Mouse (Mus musculus): Measurements from ENCODE around the gene Selplg. TPM values are rescaled to one million over a fixed set of nuclear protein-coding genes. Genes with fewer than 3 reads are reported as not detected.
A peak's percentile ranks its signal among the peaks of the same experiment; 100 is the strongest.

Selplg gene
- polyA plus RNA-seq, 1 experiment from 2014 or later = 9.1 TPM

- ATAC-seq (ENCODE audit: insufficient read depth, low FRiP score) = no peak
- Histone ChIP-seq H3K4me3 (replicated peaks; ENCODE audit: low read length) (no peak overlapping the region), H3K27ac (ENCODE audit: low read length) (no peak overlapping the region), H3K27me3 (ENCODE audit: control insufficient read depth, insufficient read depth, low read length) (no peaks in the 10 kb centered on the region), H3K36me3 (ENCODE audit: control insufficient read depth, insufficient read depth, low read length) (no peaks in the 10 kb centered on the region), H3K4me1 (ENCODE audit: control insufficient read depth, insufficient read depth, low read length) (peaks cover 27% of the 10 kb centered on the region), H3K9ac (ENCODE audit: low read length) (0 out of 2 replicates have a peak overlapping the region, but pooled peaks have one; percentile 14), H3K9me3 (replicated peaks; ENCODE audit: control insufficient read depth, low read length) (no peaks in the 10 kb centered on the region), H3K4me2 (ENCODE audit: low read depth, low read length) (no peak overlapping the region)
- 66% methylated on average over 8 of the region's 8 CpGs for WGBS
Observed at GRCm38 (mm10) chr5:113857631-113858030, 25.2 kb upstream of the Selplg start.

GRCm38 (mm10) chr5:113856631-113857030 lies 24.2 kb upstream of the Selplg start:
- 85% methylated on average over 7 of the region's 7 CpGs for WGBS
- Histone ChIP-seq H3K9ac (ENCODE audit: low read length) (no peak overlapping the region), H3K27me3 (ENCODE audit: control insufficient read depth, insufficient read depth, low read length) (no peaks in the 10 kb centered on the region), H3K4me2 (ENCODE audit: low read depth, low read length) (no peak overlapping the region), H3K27ac (ENCODE audit: low read length) (peak overlapping the region; percentile 46; the same call in 1 of the 2 replicates), H3K36me3 (ENCODE audit: control insufficient read depth, insufficient read depth, low read length) (no peaks in the 10 kb centered on the region), H3K4me1 (ENCODE audit: control insufficient read depth, insufficient read depth, low read length) (peaks cover 27% of the 10 kb centered on the region), H3K4me3 (replicated peaks; ENCODE audit: low read length) (no peak overlapping the region), H3K9me3 (replicated peaks; ENCODE audit: control insufficient read depth, low read length) (no peaks in the 10 kb centered on the region)
- ATAC-seq (ENCODE audit: insufficient read depth, low FRiP score) = no peak

- 61% methylated on average over 3 of the region's 3 CpGs for WGBS
Observed at GRCm38 (mm10) chr5:113855696-113856095, 23.3 kb upstream of the Selplg start.

DNA sequence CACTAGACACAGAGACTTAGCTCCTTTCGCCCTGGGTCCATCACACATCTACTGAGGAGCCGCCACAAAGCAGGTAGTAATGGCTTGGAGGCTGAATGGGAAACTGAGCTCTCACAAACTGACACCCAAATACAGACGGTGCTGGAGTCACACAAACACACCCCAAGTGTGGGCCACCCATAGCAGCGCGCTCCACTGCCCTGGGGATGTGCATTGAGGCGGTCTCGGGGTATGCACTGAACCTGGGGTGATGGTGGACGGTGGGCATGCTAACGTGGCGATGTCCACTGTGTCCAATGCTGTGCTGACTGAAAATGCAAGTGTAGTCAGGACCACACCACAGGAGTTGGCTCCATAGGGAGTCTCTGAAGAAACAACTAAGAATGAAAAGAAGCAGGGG lies 22.7 kb upstream of the Selplg start:
- H3K27ac ChIP-seq (ENCODE audit: low read length) = peak overlapping the region; percentile 46; the same call in 1 of the 2 replicates
- no peaks in the 10 kb centered on the region for H3K9me3 ChIP-seq (replicated peaks; ENCODE audit: control insufficient read depth, low read length)
- H3K9ac ChIP-seq (ENCODE audit: low read length) = no peak overlapping the region
- WGBS = 95% methylated on average over 10 of the region's 10 CpGs
- H3K4me1 ChIP-seq (ENCODE audit: control insufficient read depth, insufficient read depth, low read length) = peaks cover 27% of the 10 kb centered on the region
- no peak overlapping the region for H3K4me2 ChIP-seq (ENCODE audit: low read depth, low read length)
- ATAC-seq (ENCODE audit: insufficient read depth, low FRiP score) = no peak
- no peak overlapping the region for H3K4me3 ChIP-seq (replicated peaks; ENCODE audit: low read length)
- no peaks in the 10 kb centered on the region for H3K27me3 ChIP-seq (ENCODE audit: control insufficient read depth, insufficient read depth, low read length)
- peaks cover 8% of the 10 kb centered on the region; the same call in 1 of the 2 replicates for H3K36me3 ChIP-seq (ENCODE audit: control insufficient read depth, insufficient read depth, low read length)

More at GRCm38 (mm10) chr5:113855696-113856095, 23.3 kb upstream of the Selplg start:
- Histone ChIP-seq H3K4me2 (ENCODE audit: low read depth, low read length) (no peak overlapping the region), H3K9ac (ENCODE audit: low read length) (peak overlapping the region; percentile 42; the same call in 1 of the 2 replicates), H3K4me1 (ENCODE audit: control insufficient read depth, insufficient read depth, low read length) (peaks cover 27% of the 10 kb centered on the region), H3K9me3 (replicated peaks; ENCODE audit: control insufficient read depth, low read length) (no peaks in the 10 kb centered on the region), H3K27ac (ENCODE audit: low read length) (peak overlapping the region; percentile 46), H3K36me3 (ENCODE audit: control insufficient read depth, insufficient read depth, low read length) (peaks cover 2% of the 10 kb centered on the region; the same call in 1 of the 2 replicates), H3K4me3 (replicated peaks; ENCODE audit: low read length) (no peak overlapping the region), H3K27me3 (ENCODE audit: control insufficient read depth, insufficient read depth, low read length) (no peaks in the 10 kb centered on the region)
- peak; percentile 17; the same call in 1 of the 2 replicates for ATAC-seq (ENCODE audit: insufficient read depth, low FRiP score)

- Histone ChIP-seq H3K4me2 (ENCODE audit: low read depth, low read length) (no peak overlapping the region), H3K9ac (ENCODE audit: low read length) (no peak overlapping the region), H3K9me3 (replicated peaks; ENCODE audit: control insufficient read depth, low read length) (no peaks in the 10 kb centered on the region), H3K27me3 (ENCODE audit: control insufficient read depth, insufficient read depth, low read length) (no peaks in the 10 kb centered on the region), H3K4me1 (ENCODE audit: control insufficient read depth, insufficient read depth, low read length) (peaks cover 23% of the 10 kb centered on the region), H3K36me3 (ENCODE audit: control insufficient read depth, insufficient read depth, low read length) (peaks cover 11% of the 10 kb centered on the region), H3K4me3 (replicated peaks; ENCODE audit: low read length) (no peak overlapping the region), H3K27ac (ENCODE audit: low read length) (peak overlapping the region; percentile 1; the same call in 1 of the 2 replicates)
- ATAC-seq (ENCODE audit: insufficient read depth, low FRiP score) = no peak
- WGBS = 39% methylated on average over 14 of the region's 14 CpGs
Observed at GRCm38 (mm10) chr5:113854494-113854893, 22.1 kb upstream of the Selplg start.

- 90% methylated on average over 10 of the region's 10 CpGs for WGBS
- no peak overlapping the region for H3K9ac ChIP-seq (ENCODE audit: low read length)
- H3K4me1 ChIP-seq (ENCODE audit: control insufficient read depth, insufficient read depth, low read length) = peaks cover 14% of the 10 kb centered on the region
- peak; percentile 44; the same call in 1 of the 2 replicates for ATAC-seq (ENCODE audit: insufficient read depth, low FRiP score)
- peaks cover 15% of the 10 kb centered on the region for H3K36me3 ChIP-seq (ENCODE audit: control insufficient read depth, insufficient read depth, low read length)
- no peak overlapping the region for H3K4me2 ChIP-seq (ENCODE audit: low read depth, low read length)
- H3K27ac ChIP-seq (ENCODE audit: low read length) = peak overlapping the region; percentile 46; the same call in 1 of the 2 replicates
- no peaks in the 10 kb centered on the region for H3K27me3 ChIP-seq (ENCODE audit: control insufficient read depth, insufficient read depth, low read length)
- no peaks in the 10 kb centered on the region for H3K9me3 ChIP-seq (replicated peaks; ENCODE audit: control insufficient read depth, low read length)
- no peak overlapping the region for H3K4me3 ChIP-seq (replicated peaks; ENCODE audit: low read length)
Observed at GRCm38 (mm10) chr5:113853541-113853940, 21.1 kb upstream of the Selplg start.

- Histone ChIP-seq H3K4me2 (ENCODE audit: low read depth, low read length) (no peak overlapping the region), H3K9ac (ENCODE audit: low read length) (no peak overlapping the region), H3K27me3 (ENCODE audit: control insufficient read depth, insufficient read depth, low read length) (no peaks in the 10 kb centered on the region), H3K27ac (ENCODE audit: low read length) (no peak overlapping the region), H3K4me1 (ENCODE audit: control insufficient read depth, insufficient read depth, low read length) (peaks cover 13% of the 10 kb centered on the region), H3K9me3 (replicated peaks; ENCODE audit: control insufficient read depth, low read length) (no peaks in the 10 kb centered on the region), H3K36me3 (ENCODE audit: control insufficient read depth, insufficient read depth, low read length) (peaks cover 15% of the 10 kb centered on the region), H3K4me3 (replicated peaks; ENCODE audit: low read length) (no peak overlapping the region)
- no peak for ATAC-seq (ENCODE audit: insufficient read depth, low FRiP score)
- 81% methylated on average over 7 of the region's 7 CpGs for WGBS
Observed at GRCm38 (mm10) chr5:113852463-113852862, 20.0 kb upstream of the Selplg start.

DNA sequence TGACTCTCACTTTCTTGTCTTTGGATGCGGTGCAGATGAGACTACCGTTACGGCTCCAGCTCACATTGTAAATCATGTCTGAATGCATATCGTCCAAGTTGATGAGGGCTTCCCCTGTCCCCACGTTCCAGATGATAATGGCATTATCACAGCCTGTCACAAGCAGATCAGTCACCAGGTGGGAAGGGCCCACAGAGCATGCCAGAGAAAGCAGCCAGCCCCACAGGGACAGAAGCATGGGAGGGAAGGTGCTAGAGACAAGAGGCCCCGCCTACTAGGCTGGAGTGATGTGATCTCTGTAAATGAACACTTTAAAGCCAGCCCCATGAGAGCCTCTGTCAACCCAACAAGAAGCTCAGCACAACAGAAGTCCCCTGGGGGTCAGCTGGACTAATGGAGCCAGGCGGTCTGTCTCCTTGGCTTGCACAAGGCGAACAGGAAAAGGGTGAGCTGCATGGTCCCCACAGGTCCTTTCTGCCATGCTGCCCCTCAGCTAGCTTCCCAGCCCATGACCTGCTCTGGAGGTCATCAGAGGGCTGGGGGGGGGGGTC lies 18.3 kb upstream of the Selplg start:
- Histone ChIP-seq H3K4me2 (ENCODE audit: low read depth, low read length) (no peak overlapping the region), H3K9ac (ENCODE audit: low read length) (no peak overlapping the region), H3K9me3 (replicated peaks; ENCODE audit: control insufficient read depth, low read length) (no peaks in the 10 kb centered on the region), H3K36me3 (ENCODE audit: control insufficient read depth, insufficient read depth, low read length) (peaks cover 16% of the 10 kb centered on the region), H3K4me1 (ENCODE audit: control insufficient read depth, insufficient read depth, low read length) (peaks cover 3% of the 10 kb centered on the region), H3K27ac (ENCODE audit: low read length) (no peak overlapping the region), H3K4me3 (replicated peaks; ENCODE audit: low read length) (no peak overlapping the region), H3K27me3 (ENCODE audit: control insufficient read depth, insufficient read depth, low read length) (no peaks in the 10 kb centered on the region)
- WGBS = 79% methylated on average over 8 of the region's 8 CpGs
- ATAC-seq (ENCODE audit: insufficient read depth, low FRiP score) = no peak

DNA sequence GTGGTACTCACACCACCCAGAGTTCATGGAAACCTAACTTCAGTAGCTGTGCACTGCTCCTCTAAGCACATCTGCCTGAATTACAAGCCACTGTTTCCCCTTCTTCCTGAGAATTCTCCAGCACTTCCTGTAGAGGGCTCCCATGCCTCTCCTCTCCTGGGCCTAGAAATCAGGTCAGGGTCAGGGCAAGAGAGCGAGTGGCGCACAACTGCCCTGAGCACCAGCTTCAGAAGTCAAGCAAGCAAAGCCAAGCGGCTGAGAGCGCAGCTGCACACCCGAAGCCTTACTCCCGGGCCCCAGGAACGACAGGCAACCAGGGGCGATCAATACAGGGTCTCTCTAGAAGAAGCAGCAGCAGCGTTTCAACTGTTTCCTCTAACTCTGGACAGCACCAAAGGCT lies 15.2 kb upstream of the Selplg start:
- H3K27ac ChIP-seq (ENCODE audit: low read length) = no peak overlapping the region
- peaks cover 30% of the 10 kb centered on the region for H3K36me3 ChIP-seq (ENCODE audit: control insufficient read depth, insufficient read depth, low read length)
- no peak overlapping the region for H3K4me2 ChIP-seq (ENCODE audit: low read depth, low read length)
- H3K9ac ChIP-seq (ENCODE audit: low read length) = no peak overlapping the region
- H3K27me3 ChIP-seq (ENCODE audit: control insufficient read depth, insufficient read depth, low read length) = no peaks in the 10 kb centered on the region
- H3K9me3 ChIP-seq (replicated peaks; ENCODE audit: control insufficient read depth, low read length) = no peaks in the 10 kb centered on the region
- H3K4me3 ChIP-seq (replicated peaks; ENCODE audit: low read length) = no peak overlapping the region
- H3K4me1 ChIP-seq (ENCODE audit: control insufficient read depth, insufficient read depth, low read length) = peaks cover 10% of the 10 kb centered on the region
- 79% methylated on average over 9 of the region's 9 CpGs for WGBS
- no peak for ATAC-seq (ENCODE audit: insufficient read depth, low FRiP score)
